Mouse (Mus musculus): ENCODE data around the gene Rpl3. TPM values are rescaled to one million over a fixed set of nuclear protein-coding genes. Genes with fewer than 3 reads are reported as not detected.

The Rpl3 gene
- polyA plus RNA-seq (2015; fragmentation: Nextera tagmentation; extraction: Ambion mirVana) = 613 and 622 TPM in 2 replicates

DNA sequence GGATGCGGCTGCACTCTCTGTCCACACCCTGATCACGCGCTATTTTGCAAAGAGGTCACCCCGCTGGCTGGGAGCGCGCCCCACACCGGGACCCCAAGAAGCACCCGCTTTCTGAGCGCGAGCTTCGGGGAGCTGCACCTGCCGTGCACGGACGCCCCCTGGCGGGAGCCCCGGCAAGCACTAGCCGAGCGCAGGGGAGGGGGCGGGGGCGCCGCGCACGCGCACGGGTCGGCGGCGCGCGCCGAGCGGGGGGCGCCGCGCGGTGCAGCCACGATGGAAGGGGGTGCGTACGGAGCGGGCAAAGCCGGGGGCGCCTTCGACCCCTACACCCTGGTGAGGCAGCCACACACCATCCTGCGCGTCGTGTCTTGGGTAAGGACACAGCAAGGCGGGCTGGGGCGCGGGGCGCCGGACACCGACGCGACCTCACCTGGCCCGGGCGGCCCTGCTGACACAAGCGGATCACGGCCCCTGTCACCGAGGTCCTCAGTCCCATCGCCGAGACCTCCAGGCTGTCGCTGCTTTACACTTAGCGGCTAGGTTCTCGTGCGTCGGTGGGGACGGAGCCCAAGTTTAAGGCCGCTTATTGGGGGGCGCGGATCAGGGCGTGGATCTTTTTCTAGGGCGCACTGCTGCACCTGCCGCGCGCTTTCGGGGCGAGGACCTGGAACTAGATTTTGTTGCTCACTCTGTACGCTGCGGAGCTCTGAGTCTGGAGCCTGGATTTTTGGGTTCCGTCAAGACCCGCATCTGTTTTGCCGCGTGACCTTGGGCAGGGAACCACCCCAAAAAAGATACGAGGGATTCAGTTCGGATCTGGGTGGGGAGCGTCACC is at the start of gene Rpl3, which contains the start of gene Syngr1:
Gene Rpl3 (minus strand): TSS at position 748 of the 835 bp plus-strand sequence.
Gene Syngr1 (plus strand): TSS at position 214 of the 835 bp plus-strand sequence.
- WGBS = under 1% methylated on average over 80 of the region's 86 CpGs
- Histone ChIP-seq H3K27me3 (peaks cover 29% of the 10 kb centered on the region), H3K9me3 (no peaks in the 10 kb centered on the region), H3K36me3 (no peaks in the 10 kb centered on the region), H3K4me3 (peak within 1 kb of the TSS; percentile 64), H3K27ac (peak within 1 kb of the TSS; percentile 46; the same call in 1 of the 2 replicates), H3K4me1 (replicated peaks) (peaks cover 23% of the 10 kb centered on the region), H3K9ac (peak within 1 kb of the TSS; percentile 87), H3K4me2 (peak within 1 kb of the TSS; percentile 76)
- peak; percentile 57 for ATAC-seq (ENCODE audit: low FRiP score)

- Histone ChIP-seq H3K4me2 (no peak overlapping the region), H3K9ac (no peak overlapping the region), H3K9me3 (no peaks in the 10 kb centered on the region), H3K27ac (no peak overlapping the region), H3K4me3 (no peak overlapping the region), H3K27me3 (no peaks in the 10 kb centered on the region), H3K4me1 (replicated peaks) (peaks cover 18% of the 10 kb centered on the region), H3K36me3 (peaks cover 33% of the 10 kb centered on the region)
- 96% methylated on average over 3 of the region's 3 CpGs for WGBS
- no peak for ATAC-seq (ENCODE audit: low FRiP score)
Measured at GRCm38 (mm10) chr15:80140878-80141277, 49.2 kb upstream of the Rpl3 start.

DNA sequence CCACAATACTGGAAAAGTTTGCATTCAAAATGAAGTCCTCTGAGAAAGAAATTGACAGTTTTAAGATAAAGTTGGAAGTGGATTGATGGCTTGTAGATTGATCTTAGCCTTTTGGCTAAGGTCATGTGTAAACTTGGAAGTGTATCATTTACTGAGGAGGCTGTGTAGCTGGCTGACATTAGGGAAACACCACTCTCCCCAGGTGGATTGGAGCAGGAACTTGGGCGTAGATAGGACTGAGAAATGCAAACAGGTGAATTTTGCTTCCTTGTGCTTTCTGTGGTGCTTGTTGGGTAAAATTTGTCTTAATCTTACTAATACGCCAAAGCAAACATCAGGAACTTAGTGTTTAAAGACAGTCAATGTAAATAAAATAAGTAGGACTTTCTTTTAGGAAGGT is 48.6 kb upstream of the Rpl3 start:
- no peak overlapping the region for H3K27ac ChIP-seq
- ATAC-seq (ENCODE audit: low FRiP score) = no peak
- H3K4me1 ChIP-seq (replicated peaks) = peaks cover 18% of the 10 kb centered on the region
- WGBS = 97% methylated on average over 2 of the region's 2 CpGs
- peaks cover 33% of the 10 kb centered on the region for H3K36me3 ChIP-seq
- no peak overlapping the region for H3K4me3 ChIP-seq
- H3K9me3 ChIP-seq = no peaks in the 10 kb centered on the region
- no peak overlapping the region for H3K9ac ChIP-seq
- H3K4me2 ChIP-seq = no peak overlapping the region
- no peaks in the 10 kb centered on the region for H3K27me3 ChIP-seq

- 0 out of 2 replicates have a peak overlapping the region, but pooled peaks have one; percentile 24 for H3K9ac ChIP-seq
- H3K4me1 ChIP-seq (replicated peaks) = peaks cover 35% of the 10 kb centered on the region
- peaks cover 27% of the 10 kb centered on the region for H3K36me3 ChIP-seq
- 68% methylated on average over 17 of the region's 17 CpGs for WGBS
- no peak overlapping the region for H3K4me2 ChIP-seq
- H3K9me3 ChIP-seq = no peaks in the 10 kb centered on the region
- 0 out of 2 replicates have a peak overlapping the region, but pooled peaks have one; percentile 3 for H3K27ac ChIP-seq
- no peak for ATAC-seq (ENCODE audit: low FRiP score)
- H3K4me3 ChIP-seq = no peak overlapping the region
- no peaks in the 10 kb centered on the region for H3K27me3 ChIP-seq
Measured at GRCm38 (mm10) chr15:80137945-80138791, 46.5 kb upstream of the Rpl3 start.

GRCm38 (mm10) chr15:80136645-80137044 is 45.0 kb upstream of the Rpl3 start:
- Histone ChIP-seq H3K27ac (no peak overlapping the region), H3K9ac (no peak overlapping the region), H3K4me2 (no peak overlapping the region), H3K27me3 (no peaks in the 10 kb centered on the region), H3K4me1 (replicated peaks) (peaks cover 38% of the 10 kb centered on the region), H3K36me3 (peaks cover 19% of the 10 kb centered on the region), H3K9me3 (no peaks in the 10 kb centered on the region), H3K4me3 (no peak overlapping the region)
- 97% methylated on average over 3 of the region's 3 CpGs for WGBS
- no peak for ATAC-seq (ENCODE audit: low FRiP score)

- Histone ChIP-seq H3K9me3 (no peaks in the 10 kb centered on the region), H3K36me3 (peaks cover 8% of the 10 kb centered on the region), H3K4me3 (no peak overlapping the region), H3K27ac (no peak overlapping the region), H3K27me3 (0 out of 2 replicates have a peak, but pooled peaks cover 5% of the 10 kb centered on the region), H3K4me2 (no peak overlapping the region), H3K4me1 (replicated peaks) (peaks cover 38% of the 10 kb centered on the region), H3K9ac (no peak overlapping the region)
- ATAC-seq (ENCODE audit: low FRiP score) = no peak
- WGBS = 88% methylated on average over 2 of the region's 2 CpGs
Measured at GRCm38 (mm10) chr15:80135499-80135898, 43.8 kb upstream of the Rpl3 start.

GRCm38 (mm10) chr15:80134450-80134847 is 42.8 kb upstream of the Rpl3 start:
- no peak for ATAC-seq (ENCODE audit: low FRiP score)

DNA sequence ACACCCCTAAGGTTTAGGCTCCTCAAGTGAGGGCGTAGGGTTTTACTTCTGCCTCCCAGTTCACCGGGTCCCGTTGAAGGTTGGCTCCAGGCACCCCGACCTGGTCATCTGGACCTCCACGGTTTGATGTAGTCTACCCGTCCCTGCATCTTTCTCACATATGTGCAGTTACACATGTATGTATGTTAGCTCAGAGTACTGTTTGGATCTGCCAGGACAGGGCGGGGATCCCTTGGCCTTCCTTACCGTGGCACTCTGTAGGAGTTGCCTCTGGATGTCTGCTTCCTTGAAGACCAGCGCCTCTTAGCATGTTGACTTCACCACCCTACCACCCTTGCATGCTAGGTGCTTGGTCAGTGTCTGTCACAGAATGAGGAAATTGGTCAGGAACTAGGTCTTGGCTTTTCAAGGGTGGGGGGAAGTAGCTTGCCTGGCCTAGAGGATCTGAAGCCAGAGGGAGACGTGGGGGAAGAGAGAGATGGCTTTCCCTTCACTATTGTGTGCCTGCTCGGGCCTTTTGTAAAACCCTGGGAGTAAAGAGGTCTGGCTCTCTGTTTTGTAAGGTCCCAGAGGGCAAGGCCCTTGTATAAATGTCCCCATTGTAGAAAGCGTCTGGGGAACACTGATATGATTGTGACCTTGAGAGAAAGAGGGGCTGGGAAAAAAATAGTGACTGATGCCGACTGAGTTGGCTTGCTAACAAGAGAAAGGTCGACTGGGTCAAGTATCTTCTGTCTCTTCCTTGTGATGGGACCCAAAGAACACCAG is 42.2 kb upstream of the Rpl3 start:
- Histone ChIP-seq H3K36me3 (peaks cover 4% of the 10 kb centered on the region; the same call in 1 of the 2 replicates), H3K9ac (peak overlapping the region; percentile 85), H3K4me3 (peak overlapping the region; percentile 67), H3K27ac (peak overlapping the region; percentile 99), H3K4me2 (peak overlapping the region; percentile 81), H3K9me3 (no peaks in the 10 kb centered on the region), H3K27me3 (0 out of 2 replicates have a peak, but pooled peaks cover 6% of the 10 kb centered on the region), H3K4me1 (replicated peaks) (peaks cover 36% of the 10 kb centered on the region)
- 12% methylated on average over 14 of the region's 14 CpGs for WGBS
- peak; percentile 38; the same call in 1 of the 2 replicates for ATAC-seq (ENCODE audit: low FRiP score)

More at GRCm38 (mm10) chr15:80134450-80134847, 42.8 kb upstream of the Rpl3 start:
- Histone ChIP-seq H3K27ac (peak overlapping the region; percentile 99), H3K27me3 (0 out of 2 replicates have a peak, but pooled peaks cover 6% of the 10 kb centered on the region), H3K36me3 (peaks cover 4% of the 10 kb centered on the region; the same call in 1 of the 2 replicates), H3K4me3 (peak overlapping the region; percentile 67), H3K9me3 (no peaks in the 10 kb centered on the region), H3K4me2 (peak overlapping the region; percentile 81), H3K4me1 (replicated peaks) (peaks cover 38% of the 10 kb centered on the region), H3K9ac (peak overlapping the region; percentile 85)
- WGBS = 49% methylated on average over 9 of the region's 9 CpGs

DNA sequence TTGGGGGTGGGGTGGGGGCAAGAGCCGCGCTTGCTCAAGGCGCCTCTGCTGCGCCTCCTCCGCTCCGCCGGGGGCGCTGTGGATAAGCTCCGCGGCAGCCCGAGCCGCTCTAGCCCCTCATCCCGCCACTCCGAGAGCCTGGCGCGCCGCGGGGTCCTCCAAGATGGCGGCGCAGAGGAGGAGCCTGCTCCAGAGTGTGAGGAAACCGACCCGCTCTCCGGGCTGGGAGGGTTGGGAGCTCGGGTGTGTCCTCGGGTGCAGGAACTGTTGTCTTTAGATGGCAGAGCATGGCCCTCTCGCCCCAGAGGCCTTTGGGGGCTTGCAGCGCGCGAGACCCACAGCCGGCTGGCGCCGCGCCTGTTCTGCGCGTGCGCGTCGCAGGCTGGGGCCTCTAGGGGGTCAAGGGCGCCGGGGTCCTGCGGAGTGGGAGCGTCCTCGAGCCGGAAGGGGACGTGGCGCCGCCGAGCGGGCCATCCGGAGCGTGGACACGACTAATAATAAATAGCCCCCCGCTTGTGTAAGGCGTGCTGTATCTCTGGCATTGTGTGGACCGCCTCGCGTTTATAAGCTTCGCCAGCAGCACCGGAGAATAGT is 41.4 kb upstream of the Rpl3 start, which contains the start of gene Tab1:
Gene Tab1 (plus strand): TSS at position 135 of the 594 bp plus-strand sequence.
- under 1% methylated on average over 54 of the region's 59 CpGs for WGBS

GRCm38 (mm10) chr15:80132452-80132851 is 40.8 kb upstream of the Rpl3 start:
- no peak for ATAC-seq (ENCODE audit: low FRiP score)
- H3K9ac ChIP-seq = no peak overlapping the region

More for the DNA sequence above, 41.4 kb upstream of the Rpl3 start, which contains the start of gene Tab1:
- Histone ChIP-seq H3K9me3 (no peaks in the 10 kb centered on the region), H3K4me3 (peak within 1 kb of the TSS; percentile 67), H3K27ac (peak within 1 kb of the TSS; percentile 99), H3K4me1 (replicated peaks) (peaks cover 29% of the 10 kb centered on the region), H3K36me3 (peaks cover 4% of the 10 kb centered on the region; the same call in 1 of the 2 replicates), H3K9ac (peak within 1 kb of the TSS; percentile 85), H3K4me2 (peak within 1 kb of the TSS; percentile 81), H3K27me3 (0 out of 2 replicates have a peak, but pooled peaks cover 6% of the 10 kb centered on the region)
- peak; percentile 94 for ATAC-seq (ENCODE audit: low FRiP score)

GRCm38 (mm10) chr15:80131421-80131820 is 39.8 kb upstream of the Rpl3 start:
- WGBS = 70% methylated on average over 6 of the region's 6 CpGs
- H3K4me3 ChIP-seq = no peak overlapping the region

More at GRCm38 (mm10) chr15:80132452-80132851, 40.8 kb upstream of the Rpl3 start:
- 84% methylated on average over 9 of the region's 9 CpGs for WGBS
- H3K9me3 ChIP-seq = no peaks in the 10 kb centered on the region
- peaks cover 4% of the 10 kb centered on the region; the same call in 1 of the 2 replicates for H3K36me3 ChIP-seq
- peaks cover 23% of the 10 kb centered on the region for H3K4me1 ChIP-seq (replicated peaks)
- peak overlapping the region; percentile 81 for H3K4me2 ChIP-seq
- H3K4me3 ChIP-seq = peak overlapping the region; percentile 67
- peak overlapping the region; percentile 99; the same call in 1 of the 2 replicates for H3K27ac ChIP-seq
- H3K27me3 ChIP-seq = 0 out of 2 replicates have a peak, but pooled peaks cover 6% of the 10 kb centered on the region

More at GRCm38 (mm10) chr15:80131421-80131820, 39.8 kb upstream of the Rpl3 start:
- H3K27ac ChIP-seq = no peak overlapping the region
- H3K4me2 ChIP-seq = no peak overlapping the region
- no peak for ATAC-seq (ENCODE audit: low FRiP score)
- H3K36me3 ChIP-seq = peaks cover under 1% of the 10 kb centered on the region; the same call in 1 of the 2 replicates
- peaks cover 20% of the 10 kb centered on the region for H3K4me1 ChIP-seq (replicated peaks)
- H3K27me3 ChIP-seq = 0 out of 2 replicates have a peak, but pooled peaks cover 6% of the 10 kb centered on the region
- no peak overlapping the region for H3K9ac ChIP-seq
- H3K9me3 ChIP-seq = no peaks in the 10 kb centered on the region

Measured in hindbrain, embryonic 13.5 days (tissue).